Comparison of ENCODE assay signal across 8 mouse cellular contexts in the genomic region with DNA sequence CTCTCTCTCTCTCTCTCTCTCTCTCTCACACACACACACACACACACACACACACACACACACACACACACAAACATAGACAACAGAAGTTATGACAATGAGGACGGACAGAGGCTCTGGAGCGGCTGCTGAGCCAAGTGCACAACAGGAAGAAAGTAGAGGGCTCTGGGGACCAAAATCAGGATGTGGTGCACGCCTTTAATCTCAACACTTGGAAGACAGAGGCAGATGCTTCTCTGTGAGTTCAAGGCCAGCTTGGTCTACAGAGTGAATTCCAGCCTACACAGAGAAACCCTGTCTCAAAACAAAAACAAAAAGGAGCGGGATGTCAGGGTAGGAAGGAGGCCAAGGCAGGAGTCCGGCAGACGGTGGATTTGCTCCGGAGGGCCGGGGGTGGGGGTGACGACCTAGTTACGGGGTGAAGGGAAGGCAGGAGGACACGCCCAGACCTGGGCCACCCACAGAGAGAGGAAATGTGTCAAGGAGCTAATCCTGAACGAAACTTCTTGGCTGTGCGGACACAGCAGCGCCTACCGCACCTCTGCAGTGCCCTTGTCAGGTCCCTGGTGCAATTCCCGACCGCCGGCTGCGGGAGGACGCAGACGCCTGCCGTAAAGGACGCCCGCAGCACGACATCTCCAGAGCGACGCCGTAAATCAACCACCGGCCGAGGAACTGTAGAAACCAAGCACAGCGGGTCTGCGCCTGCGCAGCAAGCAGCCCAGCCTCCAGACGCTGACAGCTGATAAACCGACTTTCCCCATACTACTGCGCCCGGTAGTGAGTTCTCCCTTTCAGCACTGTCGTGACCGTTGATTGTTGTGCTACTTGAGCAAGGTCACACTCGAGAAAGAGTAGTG. TPM values are rescaled to one million over a fixed set of nuclear protein-coding genes. Genes with fewer than 3 reads are reported as not detected.
DNase-seq lines count a peak whose midpoint lies in the region; ATAC-seq and TF ChIP-seq lines count a peak whose summit lies in the region.

A gene (minus strand): TSS at position 629 of the 860 bp plus-strand sequence.

- peaks cover 23% of the 10 kb centered on the region for H3K36me3 ChIP-seq in hindbrain, embryonic 13.5 days

- ATAC-seq in Patski, result peak; percentile 67
- peak; percentile 96 for ATAC-seq in hindbrain, embryonic 13.5 days (ENCODE audit: low FRiP score)

- peaks cover 14% of the 10 kb centered on the region for H3K4me1 ChIP-seq in hindbrain, embryonic 13.5 days (replicated peaks)

- in situ Hi-C loops in Patski (cut with MboI; ENCODE audit: low pct_unique_long_range_greater_than_20kb), result no loop called here

- peak within 1 kb of the TSS; percentile 78 for H3K4me2 ChIP-seq in hindbrain, embryonic 13.5 days

- peak within 1 kb of the TSS; percentile 58 for H3K27ac ChIP-seq in hindbrain, embryonic 13.5 days

- peak; percentile 70 for DNase-seq in Patski (ENCODE audit: low read depth, low spot score)
- peak; percentile 98 to 99 for DNase-seq in cerebellum, postnatal 14 days
- DNase-seq in frontal cortex, postnatal 14 days (ENCODE audit: low spot score in 2 of 2), result peak; percentile 89 to 90
- peak; percentile 88 to 97 for DNase-seq in layer of hippocampus, postnatal 25 days (ENCODE audit: extremely low spot score in 1 of 2, low spot score in 1 of 2)
- peak; percentile 97 for DNase-seq in lung, postnatal 25 days (ENCODE audit: low spot score)
- peak; percentile 99 for DNase-seq in retina, embryonic 14.5 days (ENCODE audit: low spot score)
- peak; percentile 98 for DNase-seq in thymus, postnatal 4 days

- TF ChIP-seq CTCF in Patski (IDR thresholded peaks at IDR 0.05), result no peak

- CTCF ChIA-PET in Patski (lab: Charles Lee), result no interaction called here

- peak within 1 kb of the TSS; percentile 88 for H3K9ac ChIP-seq in hindbrain, embryonic 13.5 days

- no peaks in the 10 kb centered on the region for H3K9me3 ChIP-seq in hindbrain, embryonic 13.5 days

- POLR2A ChIA-PET in Patski (lab: Charles Lee), result no interaction called here

- under 1% methylated on average over 40 of the region's 40 CpGs for WGBS in hindbrain, embryonic 13.5 days

- peak within 1 kb of the TSS; percentile 69 for H3K4me3 ChIP-seq in hindbrain, embryonic 13.5 days

- H3K27me3 ChIP-seq in Patski, result no peaks in the 10 kb centered on the region
- H3K27me3 ChIP-seq in hindbrain, embryonic 13.5 days, result no peaks in the 10 kb centered on the region

RNA-seq across cellular contexts. Expression of the gene that starts here (rescaled TPM):
- polyA plus RNA-seq in Patski (2021), result 64.3 TPM
- polyA plus RNA-seq in hindbrain, embryonic 13.5 days (2015; fragmentation: Nextera tagmentation; extraction: Ambion mirVana), result 438 and 450 TPM in 2 replicates
- 100 to 1,000 TPM; 172 to 199 TPM for total RNA-seq in layer of hippocampus, postnatal 25 days (2021)

Comparison
In these comparisons a context has a peak if more than half of its experiments do, and no peak if none do; other contexts are left out.
1. Peak in every context shown above with its lines: DNase-seq, ATAC-seq, H3K4me3 ChIP-seq and H3K27ac ChIP-seq.